Mouse (Mus musculus) embryonic facial prominence, embryonic 15.5 days (tissue): ENCODE data around the gene Usp24. TPM values are rescaled to one million over a fixed set of nuclear protein-coding genes. Genes with fewer than 3 reads are reported as not detected.

Experiments used
- ATAC-seq: fragments of 200-750 bp; cut with Nextera tagmentation; 2 replicates; pipeline ENCODE4 v1.8.0; 2017; ENCODE audit warnings: low read depth, moderate TSS enrichment; ENCODE audit not compliant: insufficient number of reproducible peaks, low FRiP score, low TSS enrichment
- H3K27ac ChIP-seq: fragments of 300-500 bp; sonication (generic); replicated peaks from 2 replicates; pipeline ENCODE4 v1.5.1; 2015; ENCODE audit warnings: mild to moderate bottlenecking, inconsistent platforms
- H3K27me3 ChIP-seq: fragments of 300-500 bp; sonication (generic); 2 replicates; pipeline ENCODE4 v1.6.1; 2015; ENCODE audit warnings: inconsistent platforms
- H3K36me3 ChIP-seq: fragments of 300-500 bp; sonication (generic); 2 replicates; pipeline ENCODE4 v1.6.1; 2015; ENCODE audit warnings: mild to moderate bottlenecking, inconsistent platforms
- H3K4me1 ChIP-seq: fragments of 300-500 bp; sonication (generic); 2 replicates; pipeline ENCODE4 v1.6.1; 2015; ENCODE audit warnings: inconsistent platforms
- H3K4me2 ChIP-seq: fragments of 300-500 bp; sonication (generic); replicated peaks from 2 replicates; pipeline ENCODE4 v1.6.1; 2015; ENCODE audit warnings: mild to moderate bottlenecking, inconsistent platforms
- H3K4me3 ChIP-seq: fragments of 300-500 bp; sonication (generic); replicated peaks from 2 replicates; pipeline ENCODE4 v1.5.1; 2015; ENCODE audit warnings: mild to moderate bottlenecking, inconsistent platforms
- H3K9ac ChIP-seq: fragments of 300-500 bp; sonication (generic); 2 replicates; pipeline ENCODE4 v1.6.1; 2015; ENCODE audit warnings: inconsistent platforms
- H3K9me3 ChIP-seq: fragments of 300-500 bp; sonication (generic); replicated peaks from 2 replicates; pipeline ENCODE4 v1.6.1; 2016; ENCODE audit warnings: inconsistent platforms
- WGBS: fragments of 180-500 bp; shearing (Covaris S2); methylation state at CpG from one replicate; pipeline ENCODE4 v1.1.7; 2015; 5-methylcytosine and 5-hydroxymethylcytosine counted together
- polyA plus RNA-seq: library from polyadenylated mRNA; unstranded; fragments of >200 nt; fragmentation: Nextera tagmentation; extraction: Ambion mirVana; gene quantifications from 2 replicates; pipeline ENCODE4 v1.2.1, GENCODE M21; 2015

Usp24 gene
- 8.6 and 8.7 TPM in 2 replicates for polyA plus RNA-seq

GRCm38 (mm10) chr4:106315921-106316350, at the start of gene Usp24:
TSS of gene Usp24 (plus strand) at chr4:106316213.
- peak within 1 kb of the TSS; percentile 90 for H3K4me3 ChIP-seq
- H3K4me1 ChIP-seq: peaks cover 29% of the 10 kb centered on the region
- H3K27me3 ChIP-seq: no peaks in the 10 kb centered on the region
- H3K9ac ChIP-seq: peak within 1 kb of the TSS; percentile 88
- peak; percentile 91 for ATAC-seq
- H3K27ac ChIP-seq: peak within 1 kb of the TSS; percentile 91
- 0% methylated on average over 36 of the region's 60 CpGs for WGBS
- H3K4me2 ChIP-seq: peak within 1 kb of the TSS; percentile 78
- no peaks in the 10 kb centered on the region for H3K36me3 ChIP-seq
- no peaks in the 10 kb centered on the region for H3K9me3 ChIP-seq

- 52% methylated on average over 2 of the region's 2 CpGs for WGBS
- peaks cover 10% of the 10 kb centered on the region; the same call in 1 of the 2 replicates for H3K4me1 ChIP-seq
- no peak for ATAC-seq
- H3K27ac ChIP-seq: no peak overlapping the region
- H3K4me3 ChIP-seq: no peak overlapping the region
- no peak overlapping the region for H3K4me2 ChIP-seq
- H3K36me3 ChIP-seq: no peaks in the 10 kb centered on the region
- no peak overlapping the region for H3K9ac ChIP-seq
- no peaks in the 10 kb centered on the region for H3K9me3 ChIP-seq
- H3K27me3 ChIP-seq: no peaks in the 10 kb centered on the region
Measured at GRCm38 (mm10) chr4:106276937-106277336, 39.1 kb upstream of the Usp24 start.

DNA sequence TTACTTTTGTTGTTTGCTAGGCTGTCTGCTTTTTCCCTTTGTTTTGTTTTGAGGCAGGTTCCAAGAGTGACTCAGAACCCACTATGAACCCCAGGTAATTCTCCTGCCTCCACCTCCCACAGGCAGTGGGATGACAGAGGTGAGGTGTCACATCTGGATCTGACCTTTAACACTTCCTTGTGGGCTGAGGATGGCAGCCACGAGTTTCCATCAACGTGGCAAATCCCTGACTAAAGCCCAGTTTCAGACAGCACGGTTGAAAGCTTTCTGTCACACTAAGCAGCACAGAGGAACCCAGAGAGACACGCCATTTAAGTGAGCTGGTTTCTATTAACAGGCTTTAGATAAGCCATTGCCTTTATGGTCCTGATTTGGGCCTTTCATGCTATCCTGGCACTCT, 36.8 kb upstream of the Usp24 start:
- Histone ChIP-seq H3K4me2 (no peak overlapping the region), H3K4me3 (no peak overlapping the region), H3K9ac (no peak overlapping the region), H3K4me1 (peaks cover 11% of the 10 kb centered on the region; the same call in 1 of the 2 replicates), H3K27ac (no peak overlapping the region), H3K36me3 (no peaks in the 10 kb centered on the region), H3K9me3 (no peaks in the 10 kb centered on the region), H3K27me3 (no peaks in the 10 kb centered on the region)
- ATAC-seq: no peak
- WGBS: 24% methylated on average over 4 of the region's 4 CpGs

DNA sequence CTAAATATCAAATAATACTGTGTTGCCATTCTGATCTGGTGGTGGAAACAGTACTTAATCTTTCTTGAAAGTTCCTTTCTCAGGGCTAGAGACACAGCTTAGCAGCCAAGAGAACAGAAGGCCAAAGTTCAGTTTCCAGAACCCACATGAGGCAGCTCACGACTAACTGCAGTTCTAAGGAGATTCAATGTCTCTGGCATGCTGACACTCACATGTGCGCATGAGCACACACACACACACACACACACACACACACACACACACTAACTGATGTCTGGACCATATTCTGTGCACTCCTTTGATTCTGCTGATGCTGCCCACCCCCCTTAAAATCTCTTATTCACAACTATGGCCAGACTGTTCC, 34.9 kb upstream of the Usp24 start:
- WGBS: 66% methylated on average over 2 of the region's 2 CpGs
- Histone ChIP-seq H3K4me2 (no peak overlapping the region), H3K27ac (no peak overlapping the region), H3K9ac (no peak overlapping the region), H3K9me3 (no peaks in the 10 kb centered on the region), H3K4me1 (peaks cover 11% of the 10 kb centered on the region; the same call in 1 of the 2 replicates), H3K27me3 (no peaks in the 10 kb centered on the region), H3K4me3 (no peak overlapping the region), H3K36me3 (no peaks in the 10 kb centered on the region)
- ATAC-seq: no peak

DNA sequence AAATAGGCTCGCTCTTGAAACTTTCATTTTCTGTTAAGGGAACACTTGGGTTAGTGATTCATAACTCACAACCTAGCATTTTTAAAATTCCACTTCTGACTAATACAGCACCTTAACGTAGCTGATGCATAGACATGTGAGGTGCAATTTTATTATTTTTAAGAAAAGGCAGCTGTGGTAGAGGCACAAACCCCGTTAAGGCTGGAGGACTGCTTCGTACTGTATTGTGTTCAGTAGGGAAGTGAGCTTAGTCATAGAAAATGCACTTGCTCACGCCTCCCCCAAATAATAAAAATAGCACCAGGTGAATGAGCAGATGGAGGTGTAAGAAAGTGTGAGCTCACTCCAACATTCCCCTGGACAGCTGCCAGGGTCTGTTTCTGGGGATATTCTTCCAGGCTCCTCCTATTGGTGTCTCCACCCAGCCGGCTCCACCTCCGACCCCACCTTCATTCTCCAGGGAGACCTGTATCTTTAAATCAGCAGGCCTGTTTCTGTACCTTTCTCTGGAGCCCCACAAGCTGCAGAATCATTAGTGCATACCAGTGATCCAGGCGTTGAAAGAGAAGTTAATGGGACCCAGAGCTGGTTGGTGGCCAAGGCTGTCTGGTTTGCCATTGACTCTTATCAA, 34.4 kb upstream of the Usp24 start:
- Histone ChIP-seq H3K9ac (no peak overlapping the region), H3K27me3 (no peaks in the 10 kb centered on the region), H3K4me1 (peaks cover 11% of the 10 kb centered on the region; the same call in 1 of the 2 replicates), H3K36me3 (no peaks in the 10 kb centered on the region), H3K9me3 (no peaks in the 10 kb centered on the region), H3K27ac (no peak overlapping the region), H3K4me3 (no peak overlapping the region), H3K4me2 (no peak overlapping the region)
- peak; percentile 70 for ATAC-seq
- WGBS: 49% methylated on average over 8 of the region's 8 CpGs

GRCm38 (mm10) chr4:106282123-106282510, 33.9 kb upstream of the Usp24 start:
- Histone ChIP-seq H3K36me3 (no peaks in the 10 kb centered on the region), H3K27ac (no peak overlapping the region), H3K4me2 (no peak overlapping the region), H3K4me3 (no peak overlapping the region), H3K9me3 (no peaks in the 10 kb centered on the region), H3K4me1 (peaks cover 11% of the 10 kb centered on the region; the same call in 1 of the 2 replicates), H3K9ac (no peak overlapping the region), H3K27me3 (no peaks in the 10 kb centered on the region)
- no peak for ATAC-seq
- WGBS: 68% methylated on average over 3 of the region's 3 CpGs

- Histone ChIP-seq H3K4me1 (no peaks in the 10 kb centered on the region), H3K4me2 (no peak overlapping the region), H3K36me3 (no peaks in the 10 kb centered on the region), H3K9ac (no peak overlapping the region), H3K9me3 (no peaks in the 10 kb centered on the region), H3K27ac (no peak overlapping the region), H3K27me3 (no peaks in the 10 kb centered on the region), H3K4me3 (no peak overlapping the region)
- WGBS: 75% methylated on average over 4 of the region's 4 CpGs
- no peak for ATAC-seq
Measured at GRCm38 (mm10) chr4:106286958-106287743, 28.9 kb upstream of the Usp24 start.

DNA sequence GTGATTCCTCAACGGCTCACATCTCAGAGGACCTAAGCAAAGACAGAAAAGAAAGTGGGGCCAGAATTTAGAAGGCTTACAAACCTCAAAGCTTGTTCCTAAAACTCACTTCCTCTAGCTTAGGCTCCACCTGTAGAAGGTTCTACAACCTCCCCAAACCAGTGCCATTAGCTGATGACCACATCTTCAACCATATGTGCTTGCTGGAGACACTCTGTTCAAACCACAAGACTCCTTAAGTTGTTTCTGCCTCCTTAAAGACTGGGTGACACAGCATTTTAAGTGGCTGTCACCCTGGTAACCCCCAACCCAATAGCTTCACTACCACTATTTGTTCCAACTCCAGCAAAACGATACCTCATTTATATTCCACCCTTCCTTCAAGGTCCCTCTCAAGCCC, 25.8 kb upstream of the Usp24 start:
- Histone ChIP-seq H3K27me3 (no peaks in the 10 kb centered on the region), H3K9ac (no peak overlapping the region), H3K27ac (no peak overlapping the region), H3K4me3 (no peak overlapping the region), H3K4me2 (no peak overlapping the region), H3K9me3 (no peaks in the 10 kb centered on the region), H3K36me3 (no peaks in the 10 kb centered on the region), H3K4me1 (no peaks in the 10 kb centered on the region)
- 87% methylated on average over 2 of the region's 2 CpGs for WGBS
- no peak for ATAC-seq

GRCm38 (mm10) chr4:106292823-106293222, 23.2 kb upstream of the Usp24 start:
- H3K4me2 ChIP-seq: no peak overlapping the region
- no peak for ATAC-seq
- no peaks in the 10 kb centered on the region for H3K4me1 ChIP-seq
- no peak overlapping the region for H3K9ac ChIP-seq
- H3K4me3 ChIP-seq: no peak overlapping the region
- WGBS: 87% methylated on average over 4 of the region's 4 CpGs
- no peaks in the 10 kb centered on the region for H3K36me3 ChIP-seq
- no peaks in the 10 kb centered on the region for H3K9me3 ChIP-seq
- H3K27ac ChIP-seq: no peak overlapping the region
- H3K27me3 ChIP-seq: no peaks in the 10 kb centered on the region

DNA sequence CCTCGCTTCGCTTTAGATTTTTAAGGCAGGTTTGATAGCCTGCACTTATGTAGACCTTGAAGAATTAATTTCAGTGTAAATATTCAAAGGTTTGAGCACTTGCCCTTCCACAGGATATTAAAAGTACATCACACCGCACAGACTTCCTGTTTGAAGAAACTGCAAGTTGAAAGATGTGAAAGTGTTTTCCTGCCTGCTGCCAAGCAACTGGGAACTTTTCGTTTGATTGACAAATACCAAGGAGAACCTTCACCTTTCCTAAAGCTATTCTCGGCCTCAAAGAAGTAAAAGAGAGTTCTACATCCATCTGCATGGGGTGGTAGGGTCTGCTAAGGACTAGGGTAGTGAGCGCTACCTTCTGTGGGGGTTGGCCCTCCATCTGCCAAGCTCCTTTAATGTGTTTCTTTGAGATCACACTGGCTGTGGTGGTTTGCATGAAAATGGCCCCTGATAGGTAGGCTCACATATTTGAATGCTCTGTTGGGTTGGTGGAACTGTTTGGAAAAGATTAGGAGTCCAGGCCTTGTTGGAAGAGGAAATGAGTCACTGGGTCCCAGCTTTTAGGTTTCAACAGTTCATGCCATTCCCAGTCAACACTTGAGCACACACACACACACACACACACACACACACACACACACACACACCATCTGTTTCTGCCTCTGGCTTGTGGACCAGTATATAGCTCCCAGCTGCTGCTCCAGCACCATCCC, 22.5 kb upstream of the Usp24 start:
- ATAC-seq: no peak
- Histone ChIP-seq H3K9ac (no peak overlapping the region), H3K9me3 (no peaks in the 10 kb centered on the region), H3K36me3 (no peaks in the 10 kb centered on the region), H3K27ac (no peak overlapping the region), H3K4me2 (no peak overlapping the region), H3K27me3 (no peaks in the 10 kb centered on the region), H3K4me3 (no peak overlapping the region), H3K4me1 (no peaks in the 10 kb centered on the region)
- WGBS: 80% methylated on average over 6 of the region's 6 CpGs

- no peak overlapping the region for H3K27ac ChIP-seq
- H3K4me2 ChIP-seq: no peak overlapping the region
- no peaks in the 10 kb centered on the region for H3K36me3 ChIP-seq
- ATAC-seq: no peak
- H3K9ac ChIP-seq: no peak overlapping the region
- no peaks in the 10 kb centered on the region for H3K4me1 ChIP-seq
- WGBS: 47% methylated on average over 4 of the region's 4 CpGs
- H3K4me3 ChIP-seq: no peak overlapping the region
- no peaks in the 10 kb centered on the region for H3K27me3 ChIP-seq
- H3K9me3 ChIP-seq: no peaks in the 10 kb centered on the region
Measured at GRCm38 (mm10) chr4:106295696-106296095, 20.3 kb upstream of the Usp24 start.
